Mouse (Mus musculus) brain, embryonic 14.5 days (tissue): ENCODE data around the gene Tle6.

Experiments used
- CTCF ChIP-seq: fragments of 200-500 bp; IDR thresholded peaks from 2 replicates; pipeline ENCODE4 v1.5.1; 2012; ENCODE audit warnings: inconsistent platforms, mild to moderate bottlenecking, moderate library complexity, borderline replicate concordance; ENCODE audit not compliant: insufficient read depth, insufficient read length; ENCODE audit errors: extremely low read depth
- POLR2A ChIP-seq: fragments of 200-500 bp; IDR thresholded peaks from 2 replicates; pipeline ENCODE4 v1.6.1; 2012; ENCODE audit warnings: mild to moderate bottlenecking, inconsistent platforms, borderline replicate concordance; ENCODE audit not compliant: poor library complexity, insufficient read depth, insufficient read length, severe bottlenecking; ENCODE audit errors: extremely low read depth

- TF ChIP-seq POLR2A (no peak), CTCF (no peak)
Observed at GRCm38 (mm10) chr10:81588739-81589138, 12.1 kb downstream of the Tle6 start.
